Mouse (Mus musculus) C3H10T1/2 (cell line): Measurements from ENCODE around the gene Kifap3. TPM values are rescaled to one million over a fixed set of nuclear protein-coding genes. Genes with fewer than 3 reads are reported as not detected.

Experiments
- polyA plus RNA-seq, 2 experiments: library from polyadenylated mRNA; unstranded; fragments of >200 nt; fragmentation: generic; extraction: Trizol; gene quantifications; one replicate each; pipeline ENCODE4 v1.2.1; 2012; ENCODE audit warnings: missing spikeins in 2 of 2

The Kifap3 gene
- 10 to 100 TPM in 1 of 2 experiments, 1 to 10 TPM in 1; 1.8 to 23.8 TPM for polyA plus RNA-seq

DNA sequence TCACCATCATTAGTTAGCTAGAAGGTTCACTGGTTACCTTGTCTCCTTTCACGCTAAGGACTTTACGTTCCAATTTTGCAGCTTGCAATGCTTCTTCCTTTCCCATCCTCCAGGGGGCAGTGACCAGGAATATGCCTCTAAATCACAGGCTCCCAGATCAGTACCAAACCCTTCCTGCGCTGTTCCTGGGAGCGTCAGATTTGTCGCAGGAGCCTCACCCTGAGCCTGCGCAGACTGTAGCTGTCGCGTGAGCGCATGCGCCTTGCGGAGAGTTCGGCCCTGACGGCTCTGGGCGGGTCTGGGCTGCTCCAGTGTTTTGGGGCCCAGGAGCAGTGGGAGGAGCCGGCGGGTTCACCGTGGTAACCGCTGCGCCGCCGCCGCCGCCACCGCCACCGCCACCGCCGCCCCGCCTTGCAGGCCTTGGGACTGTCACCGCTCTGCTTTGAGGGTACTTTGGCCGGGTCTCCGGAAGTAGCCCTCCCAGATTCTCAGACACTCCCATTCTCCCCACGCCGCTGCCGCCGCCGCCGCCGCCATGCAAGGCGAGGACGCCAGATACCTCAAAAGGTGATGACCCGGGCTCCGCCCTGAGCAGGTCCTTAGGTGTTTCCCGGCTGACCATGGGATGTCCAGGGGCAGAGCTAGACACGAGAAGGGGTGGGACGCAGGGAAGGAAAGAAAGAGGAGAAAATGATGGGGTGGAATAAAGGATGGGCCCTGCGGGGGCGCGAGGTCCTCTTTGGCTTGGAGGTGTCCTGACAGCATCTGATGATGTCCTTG, at the start of gene Kifap3:
Gene Kifap3, plus strand, starts transcription at position 248 of the 780 bp plus-strand sequence.

DNA sequence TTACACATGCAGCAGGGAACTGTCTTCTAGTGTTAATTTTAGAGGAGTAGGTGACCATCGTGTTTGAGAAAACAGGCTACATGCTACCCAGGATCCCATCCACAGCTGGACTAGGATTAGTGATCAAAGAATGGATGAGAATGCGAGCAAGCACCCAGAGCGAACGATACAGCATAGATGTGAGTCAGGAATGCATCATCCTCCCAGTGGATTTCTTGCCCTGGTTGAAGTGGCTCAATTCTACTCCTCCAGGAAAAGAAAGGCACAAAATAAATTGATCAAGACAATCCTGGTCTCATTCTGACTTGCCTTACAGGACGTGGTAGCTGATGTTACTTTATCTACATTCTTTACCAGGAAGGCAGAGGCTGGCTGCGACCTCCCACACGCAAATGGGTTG, 149.5 kb downstream of the Kifap3 start, which contains the start of gene Scyl3:
Gene Scyl3, plus strand, starts transcription at position 255 of the 400 bp plus-strand sequence.

Other genes starting within 250 kb of the Kifap3 start
- under 1 TPM in 1 of 2 experiments, not detected in 1; 0.04 TPM for gene Mettl11b, start 54.4 kb upstream of the Kifap3 start, polyA plus RNA-seq
- 1 to 10 TPM; 1.4 to 5.1 TPM for gene Scyl3, start 149.5 kb downstream of the Kifap3 start, polyA plus RNA-seq
- gene BC055324, start 215.2 kb downstream of the Kifap3 start, polyA plus RNA-seq: 1 to 10 TPM; 1.5 to 5.8 TPM
- gene Mettl18, start 215.3 kb downstream of the Kifap3 start, polyA plus RNA-seq: 1 to 10 TPM in 1 of 2 experiments, under 1 TPM in 1; 0.23 to 2.5 TPM